Mouse (Mus musculus) embryonic facial prominence, embryonic 10.5 days (tissue): ENCODE measurements around the gene Nfkbiz. TPM values are rescaled to one million over a fixed set of nuclear protein-coding genes. Genes with fewer than 3 reads are reported as not detected.
A peak's percentile ranks its signal among the peaks of the same experiment; 100 is the strongest.
"Not testable (repeated sequence)": the region's sequence is repeated elsewhere in the genome, so short reads cannot be mapped to it uniquely, and the experiment has no call there.

ENCODE experiments used
- DNase-seq: peaks from one replicate; pipeline ENCODE4 v3.0.0-alpha.2; 2017; ENCODE audit warnings: low spot score
- H3K27ac ChIP-seq: fragments of 300-500 bp; sonication (generic); replicated peaks from 2 replicates; pipeline ENCODE4 v1.5.1; 2016; ENCODE audit warnings: mild to moderate bottlenecking
- H3K27me3 ChIP-seq: fragments of 300-500 bp; sonication (generic); replicated peaks from 2 replicates; pipeline ENCODE4 v1.6.1; 2016; ENCODE audit warnings: low read depth, mild to moderate bottlenecking; ENCODE audit not compliant: poor library complexity, severe bottlenecking
- H3K36me3 ChIP-seq: fragments of 300-500 bp; sonication (generic); replicated peaks from 2 replicates; pipeline ENCODE4 v1.6.1; 2016; ENCODE audit warnings: mild to moderate bottlenecking, moderate library complexity
- H3K4me1 ChIP-seq: fragments of 300-500 bp; sonication (generic); 2 replicates; pipeline ENCODE4 v1.6.1; 2016
- H3K4me3 ChIP-seq: fragments of 300-500 bp; sonication (generic); 2 replicates; pipeline ENCODE4 v1.5.1; 2016; ENCODE audit warnings: mild to moderate bottlenecking, moderate library complexity
- H3K9me3 ChIP-seq: fragments of 300-500 bp; sonication (generic); 2 replicates; pipeline ENCODE4 v1.6.1; 2016; ENCODE audit warnings: mild to moderate bottlenecking
- WGBS: fragments of 180-500 bp; shearing (Covaris S2); methylation state at CpG from one replicate; pipeline ENCODE4 v1.1.7; 2016; 5-methylcytosine and 5-hydroxymethylcytosine counted together
- polyA plus RNA-seq: library from polyadenylated mRNA; unstranded; fragments of >200 nt; fragmentation: Nextera tagmentation; extraction: Ambion mirVana; gene quantifications from 2 replicates; pipeline ENCODE4 v1.2.1, GENCODE M21; 2016

Gene Nfkbiz
- 2.1 and 2.8 TPM in 2 replicates for polyA plus RNA-seq

DNA sequence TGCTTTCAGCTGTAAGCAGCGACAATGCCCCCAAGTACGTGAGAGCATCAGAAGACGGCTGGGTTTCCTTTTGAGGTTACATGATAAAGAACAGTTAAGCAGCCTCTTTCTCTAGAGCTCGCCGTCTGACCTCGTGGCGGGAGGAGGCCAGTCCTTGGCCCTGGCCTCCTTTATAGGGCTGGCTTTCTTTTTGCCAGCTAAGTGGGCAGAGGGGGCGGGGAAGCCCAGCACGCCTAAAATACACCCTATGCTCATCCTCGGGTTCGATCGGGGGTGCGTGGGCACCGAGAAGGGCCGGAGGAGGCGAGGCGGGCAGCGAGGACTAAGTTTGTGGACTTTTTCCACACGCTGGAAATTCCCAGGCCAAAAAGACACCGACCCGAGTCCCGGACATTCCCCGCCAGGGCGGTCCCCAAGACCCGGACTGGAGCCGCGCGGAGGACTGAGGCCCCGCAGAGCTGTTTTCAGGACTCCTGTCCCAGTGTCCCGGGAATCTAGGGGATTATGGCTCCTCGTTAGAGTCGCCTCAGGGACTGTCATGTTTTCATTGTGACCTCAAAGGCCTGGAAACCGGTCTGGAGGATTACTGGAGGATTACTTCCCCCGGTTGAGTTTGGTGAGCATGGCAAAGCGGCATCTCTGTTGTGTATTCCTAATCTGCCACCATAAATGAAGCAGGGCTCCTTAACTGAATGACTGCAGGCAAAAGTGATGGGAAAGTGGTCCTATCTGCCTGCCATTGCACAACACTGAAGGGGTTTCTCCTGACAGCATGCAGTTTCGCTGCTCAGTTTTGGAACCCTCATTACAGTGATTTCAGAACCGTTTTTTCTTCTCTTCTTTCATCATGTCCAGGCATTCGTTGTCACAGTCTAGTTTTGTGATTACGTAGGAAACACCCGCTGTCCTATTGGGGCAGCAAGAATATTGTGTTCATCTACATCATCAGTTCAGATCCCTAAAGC lies at the start of gene Nfkbiz:
Gene Nfkbiz (minus strand): TSS at position 390 of the 965 bp plus-strand sequence.
- DNase-seq: peak; percentile 91
- Histone ChIP-seq H3K36me3 (peaks cover 16% of the 10 kb centered on the region), H3K4me1 (peaks cover 22% of the 10 kb centered on the region), H3K27ac (peak within 1 kb of the TSS; percentile 98), H3K4me3 (peak within 1 kb of the TSS; percentile 75), H3K27me3 (no peaks in the 10 kb centered on the region), H3K9me3 (no peaks in the 10 kb centered on the region)
- WGBS: under 1% methylated on average over 40 of the region's 40 CpGs

GRCm38 (mm10) chr16:55887814-55888583 lies 49.3 kb upstream of the Nfkbiz start:
- Histone ChIP-seq H3K4me3 (no peak overlapping the region), H3K27me3 (no peaks in the 10 kb centered on the region), H3K27ac (no peak overlapping the region), H3K36me3 (peaks cover 50% of the 10 kb centered on the region), H3K9me3 (no peaks in the 10 kb centered on the region), H3K4me1 (no peaks in the 10 kb centered on the region)
- no peak for DNase-seq
- 66% methylated on average over 7 of the region's 7 CpGs for WGBS

DNA sequence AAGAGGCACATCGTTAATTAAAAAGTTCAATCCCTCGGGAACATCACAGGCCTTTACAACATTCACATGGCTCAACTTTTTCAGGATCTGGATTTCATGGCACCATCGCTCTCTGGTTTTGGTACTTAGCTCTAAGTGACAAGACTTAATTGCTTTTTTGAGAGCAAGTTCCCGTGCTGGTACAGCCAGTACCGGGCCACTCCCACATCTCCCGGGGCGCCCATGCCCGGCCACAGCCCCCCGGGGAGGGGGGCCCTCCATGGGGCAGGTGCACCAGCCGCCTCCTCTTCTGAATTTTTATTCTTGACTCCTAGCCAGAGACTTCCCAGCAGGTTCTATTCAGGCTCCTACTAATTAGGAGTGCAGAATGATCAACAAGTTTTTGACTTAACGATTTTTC lies 45.5 kb upstream of the Nfkbiz start:
- H3K27me3 ChIP-seq: no peaks in the 10 kb centered on the region
- peaks cover 37% of the 10 kb centered on the region for H3K36me3 ChIP-seq
- no peaks in the 10 kb centered on the region for H3K4me1 ChIP-seq
- H3K9me3 ChIP-seq: no peaks in the 10 kb centered on the region
- H3K4me3 ChIP-seq: no peak overlapping the region
- 86% methylated on average over 11 of the region's 11 CpGs for WGBS
- no peak for DNase-seq
- no peak overlapping the region for H3K27ac ChIP-seq

DNA sequence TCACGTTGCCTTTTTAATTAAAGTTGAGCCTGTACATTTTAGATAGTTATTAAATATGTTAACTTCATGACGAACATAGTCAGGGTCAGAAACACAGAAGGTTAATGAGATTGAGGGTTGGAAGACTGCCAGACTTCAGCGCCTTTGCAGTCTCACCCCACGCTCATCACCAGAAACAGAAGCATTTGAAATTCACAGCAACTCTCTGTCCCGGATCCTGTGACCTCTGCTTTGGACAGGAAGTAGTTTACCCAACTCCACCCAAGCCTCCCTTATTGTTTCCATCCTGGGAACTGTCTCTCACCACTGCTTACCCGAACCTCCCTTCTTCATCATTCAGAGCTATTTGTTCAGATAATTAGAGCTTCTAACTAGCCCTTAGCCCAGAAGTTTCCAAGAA lies 37.3 kb upstream of the Nfkbiz start:
- DNase-seq: no peak
- no peaks in the 10 kb centered on the region for H3K4me1 ChIP-seq
- WGBS: 73% methylated on average over 6 of the region's 6 CpGs

GRCm38 (mm10) chr16:55863832-55864231 lies 25.1 kb upstream of the Nfkbiz start:
- Histone ChIP-seq H3K27ac (no peak overlapping the region), H3K4me3 (no peak overlapping the region), H3K4me1 (no peaks in the 10 kb centered on the region), H3K9me3 (no peaks in the 10 kb centered on the region), H3K27me3 (no peaks in the 10 kb centered on the region), H3K36me3 (peaks cover 17% of the 10 kb centered on the region)
- 63% methylated on average over 4 of the region's 4 CpGs for WGBS
- no peak for DNase-seq

More for the DNA sequence above, 37.3 kb upstream of the Nfkbiz start:
- Histone ChIP-seq H3K27ac (no peak overlapping the region), H3K9me3 (no peaks in the 10 kb centered on the region), H3K4me3 (no peak overlapping the region), H3K36me3 (no peaks in the 10 kb centered on the region), H3K27me3 (no peaks in the 10 kb centered on the region)

DNA sequence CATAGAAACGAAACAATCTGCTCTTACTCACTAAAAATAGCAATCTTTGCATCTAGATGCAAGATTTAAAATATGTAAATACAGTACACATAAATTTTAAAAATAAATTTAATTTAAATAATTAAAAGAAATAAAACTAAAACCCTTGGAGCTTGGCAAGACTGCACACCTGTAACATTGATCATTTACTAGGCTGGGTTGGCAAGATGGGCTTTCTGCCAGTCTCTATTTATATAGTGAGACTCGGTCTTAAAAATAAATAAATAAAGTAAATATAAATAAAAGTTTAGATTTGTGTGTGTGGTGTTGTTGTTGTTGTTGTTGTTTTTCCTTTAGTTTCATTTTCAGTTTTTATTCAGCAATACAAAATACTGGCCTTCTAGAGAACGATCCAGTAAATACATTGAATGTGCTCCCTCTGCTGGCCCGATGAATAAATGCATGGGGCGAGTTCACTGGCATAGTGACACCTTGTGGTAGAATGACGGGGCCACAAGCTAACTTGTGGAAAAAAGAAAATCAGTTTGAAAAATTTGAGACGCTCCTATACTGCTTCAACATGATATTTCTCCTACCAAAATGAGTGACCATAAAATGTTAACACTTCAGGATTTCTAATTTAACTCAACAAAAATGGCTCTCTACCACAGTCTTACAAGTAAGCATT lies 24.6 kb upstream of the Nfkbiz start:
- H3K36me3 ChIP-seq: peaks cover 21% of the 10 kb centered on the region
- no peaks in the 10 kb centered on the region for H3K27me3 ChIP-seq
- H3K4me1 ChIP-seq: no peaks in the 10 kb centered on the region
- peak; percentile 64 for DNase-seq
- H3K9me3 ChIP-seq: no peaks in the 10 kb centered on the region
- H3K27ac ChIP-seq: no peak overlapping the region
- 28% methylated on average over 7 of the region's 7 CpGs for WGBS
- H3K4me3 ChIP-seq: no peak overlapping the region

DNA sequence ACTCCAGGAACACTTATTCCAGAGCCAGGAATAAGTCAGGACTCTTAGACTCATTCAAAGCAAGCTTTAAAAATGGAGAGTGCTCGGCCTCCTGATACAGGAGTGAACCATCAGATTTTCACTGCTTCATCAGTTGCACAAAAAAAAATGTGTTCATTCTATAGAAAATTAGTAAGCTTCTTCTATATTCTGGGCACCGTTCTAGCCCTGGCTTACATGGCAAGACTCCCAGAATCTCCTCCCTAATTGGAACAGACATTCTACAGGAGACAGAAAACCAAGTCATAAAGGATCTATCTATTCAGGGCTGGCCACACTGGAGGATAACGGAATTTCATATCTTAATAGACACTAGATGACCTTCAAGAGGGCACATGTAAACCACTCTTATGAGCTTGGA lies 22.4 kb upstream of the Nfkbiz start:
- no peaks in the 10 kb centered on the region for H3K27me3 ChIP-seq
- no peak for DNase-seq
- 87% methylated on average over 3 of the region's 3 CpGs for WGBS
- no peaks in the 10 kb centered on the region for H3K9me3 ChIP-seq
- H3K4me3 ChIP-seq: no peak overlapping the region
- no peak overlapping the region for H3K27ac ChIP-seq
- H3K36me3 ChIP-seq: peaks cover 27% of the 10 kb centered on the region
- no peaks in the 10 kb centered on the region for H3K4me1 ChIP-seq

GRCm38 (mm10) chr16:55859421-55859820 lies 20.7 kb upstream of the Nfkbiz start:
- not testable (repeated sequence) for H3K9me3 ChIP-seq, H3K4me3 ChIP-seq, DNase-seq, H3K4me1 ChIP-seq, H3K27ac ChIP-seq, H3K27me3 ChIP-seq
- 93% methylated on average over 4 of the region's 4 CpGs for WGBS
- H3K36me3 ChIP-seq: peaks cover 26% of the 10 kb centered on the region

GRCm38 (mm10) chr16:55858465-55858864 lies 19.8 kb upstream of the Nfkbiz start:
- Histone ChIP-seq H3K27me3 (no peaks in the 10 kb centered on the region), H3K4me1 (no peaks in the 10 kb centered on the region), H3K36me3 (peaks cover 26% of the 10 kb centered on the region), H3K9me3 (no peaks in the 10 kb centered on the region), H3K27ac (no peak overlapping the region), H3K4me3 (no peak overlapping the region)
- DNase-seq: peak; percentile 69
- 64% methylated on average over 6 of the region's 6 CpGs for WGBS

- peaks cover 3% of the 10 kb centered on the region; the same call in 1 of the 2 replicates for H3K4me1 ChIP-seq
- H3K36me3 ChIP-seq: peaks cover 27% of the 10 kb centered on the region
- H3K9me3 ChIP-seq: no peaks in the 10 kb centered on the region
- DNase-seq: peak; percentile 77
- H3K4me3 ChIP-seq: no peak overlapping the region
- no peak overlapping the region for H3K27ac ChIP-seq
- no peaks in the 10 kb centered on the region for H3K27me3 ChIP-seq
- WGBS: 59% methylated on average over 19 of the region's 19 CpGs
Observed at GRCm38 (mm10) chr16:55852943-55853727, 14.4 kb upstream of the Nfkbiz start.

DNA sequence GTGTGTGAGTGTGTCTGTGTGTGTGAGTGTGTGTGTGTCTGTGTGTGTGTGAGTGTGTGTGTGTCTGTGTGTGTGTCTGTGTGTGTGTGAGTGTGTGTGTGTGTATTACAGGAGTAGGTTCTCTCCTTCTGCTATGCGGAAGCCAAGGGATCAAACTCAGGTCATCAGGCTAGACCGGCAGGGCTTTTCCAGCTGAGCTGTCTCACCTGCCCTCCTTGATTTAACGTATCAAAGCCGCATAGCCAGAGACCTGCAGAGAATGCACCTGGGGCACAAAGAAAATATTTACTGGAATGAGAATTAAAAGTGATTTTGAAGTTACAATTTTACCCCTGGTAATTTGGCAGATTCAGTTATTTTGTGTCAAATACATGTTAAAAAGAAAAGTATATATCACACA lies 13.8 kb upstream of the Nfkbiz start:
- Histone ChIP-seq H3K4me3 (no peak overlapping the region), H3K9me3 (no peaks in the 10 kb centered on the region), H3K27ac (no peak overlapping the region), H3K27me3 (no peaks in the 10 kb centered on the region), H3K36me3 (peaks cover 25% of the 10 kb centered on the region), H3K4me1 (peaks cover 3% of the 10 kb centered on the region; the same call in 1 of the 2 replicates)
- peak; percentile 23 for DNase-seq
- WGBS: 35% methylated on average over 4 of the region's 4 CpGs
